Mouse (Mus musculus): ENCODE results near the gene Gli2.
A peak's percentile ranks its signal among the peaks of the same experiment; 100 is the strongest.

Gene Gli2

GRCm38 (mm10) chr1:119003852-119004398 is 49.5 kb downstream of the Gli2 start:
- no peak for DNase-seq (ENCODE audit: extremely low read depth, low read depth, low spot score)

- DNase-seq (ENCODE audit: extremely low read depth, low read depth, low spot score), result peak; percentile 59
These were observed 51.9 kb downstream of the Gli2 start for GRCm38 (mm10) chr1:119001454-119002034.

- DNase-seq (ENCODE audit: extremely low read depth, low read depth, low spot score), result no peak
These were observed 58.8 kb downstream of the Gli2 start for GRCm38 (mm10) chr1:118994482-118995105.

GRCm38 (mm10) chr1:118993775-118994174 is 59.6 kb downstream of the Gli2 start:
- DNase-seq (ENCODE audit: extremely low read depth, low read depth, low spot score), result no peak

GRCm38 (mm10) chr1:118988331-118988730 is 65.1 kb downstream of the Gli2 start:
- no peak for DNase-seq (ENCODE audit: extremely low read depth, low read depth, low spot score)

GRCm38 (mm10) chr1:118987538-118987937 is 65.9 kb downstream of the Gli2 start:
- DNase-seq (ENCODE audit: extremely low read depth, low read depth, low spot score), result no peak

- DNase-seq (ENCODE audit: extremely low read depth, low read depth, low spot score), result no peak
These were observed 70.0 kb downstream of the Gli2 start for GRCm38 (mm10) chr1:118983389-118983788.

GRCm38 (mm10) chr1:118982805-118983211 is 70.6 kb downstream of the Gli2 start:
- no peak for DNase-seq (ENCODE audit: extremely low read depth, low read depth, low spot score)

- no peak for DNase-seq (ENCODE audit: extremely low read depth, low read depth, low spot score)
These were observed 71.2 kb downstream of the Gli2 start for GRCm38 (mm10) chr1:118981943-118982804.

- no peak for DNase-seq (ENCODE audit: extremely low read depth, low read depth, low spot score)
These were observed 72.8 kb downstream of the Gli2 start for GRCm38 (mm10) chr1:118980636-118981035.

GRCm38 (mm10) chr1:118976596-118976995 is 76.8 kb downstream of the Gli2 start:
- peak; percentile 4 for DNase-seq (ENCODE audit: extremely low read depth, low read depth, low spot score)

- no peak for DNase-seq (ENCODE audit: extremely low read depth, low read depth, low spot score)
These were observed 78.0 kb downstream of the Gli2 start for GRCm38 (mm10) chr1:118975376-118975775.

GRCm38 (mm10) chr1:118970068-118970467 is 83.4 kb downstream of the Gli2 start:
- no peak for DNase-seq (ENCODE audit: extremely low read depth, low read depth, low spot score)

- no peak for DNase-seq (ENCODE audit: extremely low read depth, low read depth, low spot score)
These were observed 84.0 kb downstream of the Gli2 start for GRCm38 (mm10) chr1:118969409-118969808.

GRCm38 (mm10) chr1:118968661-118969179 is 84.7 kb downstream of the Gli2 start:
- no peak for DNase-seq (ENCODE audit: extremely low read depth, low read depth, low spot score)

GRCm38 (mm10) chr1:118967976-118968375 is 85.4 kb downstream of the Gli2 start:
- DNase-seq (ENCODE audit: extremely low read depth, low read depth, low spot score), result no peak

GRCm38 (mm10) chr1:118967281-118967680 is 86.1 kb downstream of the Gli2 start:
- DNase-seq (ENCODE audit: extremely low read depth, low read depth, low spot score), result no peak

GRCm38 (mm10) chr1:118958644-118959043 is 94.8 kb downstream of the Gli2 start:
- no peak for DNase-seq (ENCODE audit: extremely low read depth, low read depth, low spot score)

GRCm38 (mm10) chr1:118955791-118956190 is 97.6 kb downstream of the Gli2 start:
- no peak for DNase-seq (ENCODE audit: extremely low read depth, low read depth, low spot score)

GRCm38 (mm10) chr1:118954434-118955301 is 98.8 kb downstream of the Gli2 start:
- DNase-seq (ENCODE audit: extremely low read depth, low read depth, low spot score), result no peak
